Mouse (Mus musculus) kidney, adult 2 months (tissue): Measurements from ENCODE around the gene Cobl. TPM values are rescaled to one million over a fixed set of nuclear protein-coding genes. Genes with fewer than 3 reads are reported as not detected.

Source experiments
- DNase-seq: peaks from one replicate; pipeline ENCODE4 v3.0.0; 2021
- H3K27ac ChIP-seq: fragments of 200-500 bp; 2 replicates; pipeline ENCODE4 v1.5.1; 2012; ENCODE audit warnings: low read depth, low read length, control low read depth, inconsistent platforms; ENCODE audit not compliant: insufficient read depth
- H3K27me3 ChIP-seq: fragments of 200-500 bp; replicated peaks from 2 replicates; pipeline ENCODE4 v1.6.1; 2012; ENCODE audit warnings: mild to moderate bottlenecking, moderate library complexity, low read length, inconsistent platforms; ENCODE audit not compliant: control insufficient read depth, insufficient read depth
- H3K36me3 ChIP-seq: fragments of 200-500 bp; 2 replicates; pipeline ENCODE4 v1.6.1; 2012; ENCODE audit warnings: mild to moderate bottlenecking, moderate library complexity, low read length, inconsistent platforms; ENCODE audit not compliant: control insufficient read depth, insufficient read depth
- H3K4me1 ChIP-seq: fragments of 200-500 bp; 2 replicates; pipeline ENCODE4 v1.6.1; 2011; ENCODE audit warnings: low read length; ENCODE audit not compliant: control insufficient read depth, insufficient read depth
- H3K4me3 ChIP-seq: fragments of 200-500 bp; 2 replicates; pipeline ENCODE4 v1.5.1; 2011; ENCODE audit warnings: mild to moderate bottlenecking, low read depth, low read length, control low read depth; ENCODE audit not compliant: insufficient read depth
- CTCF ChIP-seq: fragments of 200-500 bp; conservative IDR thresholded peaks from 2 replicates; pipeline ENCODE4 v1.5.1; 2011; ENCODE audit warnings: low read depth, mild to moderate bottlenecking, control low read depth, low read length, moderate library complexity, mixed read lengths; ENCODE audit not compliant: insufficient read depth, insufficient read length
- POLR2A ChIP-seq: fragments of 200-500 bp; IDR thresholded peaks from one replicate; pipeline ENCODE4 v1.6.1; 2011; ENCODE audit warnings: low read depth, low read length, control low read depth
- WGBS: fragments of 180-500 bp; shearing (Covaris S2); methylation state at CpG from one replicate; pipeline ENCODE4 v1.1.7; 2018; 5-methylcytosine and 5-hydroxymethylcytosine counted together
- polyA plus RNA-seq: library from polyadenylated mRNA; depleted of rRNA; stranded (reverse); fragments of >200 nt; gene quantifications from 2 replicates; pipeline ENCODE4 v1.2.3, GENCODE M21; 2012

Cobl gene
- polyA plus RNA-seq, 1 experiment = 18.0 TPM

DNA sequence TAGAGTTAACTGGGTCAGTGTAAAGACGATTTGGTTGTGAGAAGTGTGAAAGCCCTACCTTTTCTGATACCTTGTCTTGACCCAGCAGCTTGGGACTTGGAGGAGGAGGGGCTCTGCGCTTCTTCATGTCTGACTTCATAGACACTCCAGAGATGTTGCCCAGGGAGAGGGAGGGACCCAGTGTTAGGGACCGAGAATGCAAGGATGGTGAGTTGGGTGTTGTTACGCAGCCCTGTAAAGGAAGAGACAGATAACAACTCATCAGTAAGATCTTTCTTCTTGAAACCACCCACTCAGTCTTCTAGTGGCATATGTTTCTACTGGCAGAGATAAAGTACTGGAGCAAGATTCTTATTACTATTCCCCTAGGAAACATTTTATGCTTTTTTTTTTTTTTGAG is 121.1 kb downstream of the Cobl start:
- TF ChIP-seq POLR2A (no peak), CTCF (no peak)
- Histone ChIP-seq H3K4me1 (no peaks in the 10 kb centered on the region), H3K27me3 (no peaks in the 10 kb centered on the region), H3K36me3 (no peaks in the 10 kb centered on the region), H3K27ac (no peak overlapping the region), H3K4me3 (no peak overlapping the region)
- 85% methylated on average over 4 of the region's 4 CpGs for WGBS
- no peak for DNase-seq

DNA sequence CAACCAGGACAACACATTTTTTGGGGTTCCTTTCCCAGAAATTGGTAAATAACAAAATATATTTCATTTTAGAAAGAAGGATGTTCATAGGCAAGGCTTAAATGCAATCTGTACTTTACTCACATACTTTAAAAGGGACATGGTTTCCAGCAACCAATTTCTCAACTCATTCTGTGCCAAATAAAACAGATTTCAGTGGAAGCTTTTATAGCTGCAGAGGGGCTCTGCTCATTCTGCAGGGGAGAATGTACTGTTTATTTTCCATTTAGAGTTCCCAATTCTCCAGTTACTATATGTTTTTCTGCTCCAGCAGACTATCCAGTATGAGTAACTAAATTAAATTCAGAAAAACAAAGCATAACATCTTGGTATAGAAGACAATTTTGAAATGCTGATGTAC is 124.1 kb downstream of the Cobl start:
- Histone ChIP-seq H3K4me3 (no peak overlapping the region), H3K27ac (no peak overlapping the region), H3K4me1 (peaks cover 4% of the 10 kb centered on the region; the same call in 1 of the 2 replicates), H3K36me3 (no peaks in the 10 kb centered on the region), H3K27me3 (no peaks in the 10 kb centered on the region)
- no peak for TF ChIP-seq POLR2A
- TF ChIP-seq CTCF = no peak
- no peak for DNase-seq

DNA sequence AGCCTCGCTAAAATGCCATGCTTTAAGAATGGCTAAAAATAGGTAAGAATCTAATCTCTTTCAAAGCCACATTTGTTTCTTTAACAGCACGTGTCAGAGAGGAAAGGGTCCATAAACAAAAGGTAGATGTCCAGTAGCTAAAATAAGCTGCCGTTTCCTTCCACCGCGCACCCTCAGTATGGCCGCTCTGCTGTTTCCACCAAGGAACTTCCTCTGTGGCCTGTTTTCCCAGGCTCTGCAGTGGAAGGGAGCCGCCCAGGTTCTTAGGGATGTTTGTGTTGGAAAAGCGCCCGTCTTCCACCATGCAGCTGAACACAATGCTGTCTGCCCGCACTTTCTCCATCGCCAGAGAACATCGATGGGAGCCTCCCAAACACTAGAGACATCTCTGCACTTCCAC is 128.6 kb downstream of the Cobl start:
- Histone ChIP-seq H3K36me3 (no peaks in the 10 kb centered on the region), H3K4me3 (no peak overlapping the region), H3K27ac (peak overlapping the region; percentile 58), H3K27me3 (no peaks in the 10 kb centered on the region), H3K4me1 (peaks cover 4% of the 10 kb centered on the region; the same call in 1 of the 2 replicates)
- DNase-seq = peak; percentile 89
- WGBS = 47% methylated on average over 12 of the region's 12 CpGs
- TF ChIP-seq CTCF (no peak), POLR2A (no peak)

DNA sequence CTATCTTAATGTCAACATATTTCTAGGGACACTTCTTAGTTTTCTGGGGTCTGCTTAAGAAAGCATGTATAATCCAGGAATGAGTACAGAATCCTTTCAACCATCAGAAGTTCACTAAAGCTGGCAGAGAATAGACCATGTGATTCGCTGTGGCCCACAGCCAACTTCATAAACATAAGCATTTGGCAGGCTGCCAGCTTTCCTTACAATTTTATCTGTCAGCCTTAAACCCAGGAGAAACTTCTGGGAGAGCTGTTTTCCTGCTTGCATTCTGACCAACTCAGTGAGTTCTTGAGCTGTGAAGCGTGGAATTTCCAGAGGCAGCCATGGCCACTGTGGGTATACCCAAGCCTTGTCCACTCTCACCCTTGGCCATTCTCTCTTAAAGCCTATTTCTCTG is 132.8 kb downstream of the Cobl start:
- no peak overlapping the region for H3K27ac ChIP-seq
- no peaks in the 10 kb centered on the region for H3K36me3 ChIP-seq
- no peak overlapping the region for H3K4me3 ChIP-seq
- no peaks in the 10 kb centered on the region for H3K4me1 ChIP-seq
- 27% methylated on average over 2 of the region's 2 CpGs for WGBS
- DNase-seq = peak; percentile 67
- H3K27me3 ChIP-seq = no peaks in the 10 kb centered on the region
- TF ChIP-seq POLR2A (no peak), CTCF (no peak)

- DNase-seq = no peak
- 67% methylated on average over 1 of the region's 1 CpGs for WGBS
Measured at GRCm38 (mm10) chr11:12321445-12321844, 143.3 kb downstream of the Cobl start.

DNA sequence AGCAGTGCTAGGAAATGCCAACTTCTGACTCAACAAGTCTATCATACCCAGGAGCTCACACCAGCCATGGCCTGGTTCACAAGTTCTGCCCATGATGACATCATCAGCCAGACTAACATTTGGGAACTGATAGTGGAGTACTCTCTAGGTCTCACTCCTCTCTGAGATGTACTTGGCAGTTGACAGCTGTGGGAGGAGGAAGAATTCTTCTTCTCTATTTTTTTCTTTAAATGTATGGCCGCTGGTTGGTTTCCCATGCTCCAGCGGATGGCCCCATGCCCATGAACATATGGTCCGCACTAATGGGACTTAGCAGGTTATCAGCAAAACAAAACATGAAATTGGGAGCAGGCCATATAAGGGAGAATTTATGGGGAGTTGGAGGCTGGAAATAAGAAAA is 145.4 kb downstream of the Cobl start:
- 94% methylated on average over 3 of the region's 3 CpGs for WGBS
- Histone ChIP-seq H3K27ac (no peak overlapping the region), H3K36me3 (no peaks in the 10 kb centered on the region), H3K4me1 (no peaks in the 10 kb centered on the region), H3K4me3 (no peak overlapping the region), H3K27me3 (no peaks in the 10 kb centered on the region)
- no peak for DNase-seq
- TF ChIP-seq POLR2A = no peak
- no peak for TF ChIP-seq CTCF

More at GRCm38 (mm10) chr11:12321445-12321844, 143.3 kb downstream of the Cobl start:
- H3K27me3 ChIP-seq = no peaks in the 10 kb centered on the region
- H3K4me1 ChIP-seq = peaks cover 6% of the 10 kb centered on the region; the same call in 1 of the 2 replicates
- TF ChIP-seq POLR2A = no peak
- TF ChIP-seq CTCF = no peak
- no peak overlapping the region for H3K4me3 ChIP-seq
- H3K27ac ChIP-seq = no peak overlapping the region
- H3K36me3 ChIP-seq = no peaks in the 10 kb centered on the region

- TF ChIP-seq POLR2A (no peak), CTCF (no peak)
- no peaks in the 10 kb centered on the region for H3K36me3 ChIP-seq
- H3K27me3 ChIP-seq = no peaks in the 10 kb centered on the region
- DNase-seq = peak; percentile 44
- no peak overlapping the region for H3K4me3 ChIP-seq
- no peaks in the 10 kb centered on the region for H3K4me1 ChIP-seq
- H3K27ac ChIP-seq = peak overlapping the region; percentile 56
- 68% methylated on average over 3 of the region's 3 CpGs for WGBS
Measured at GRCm38 (mm10) chr11:12315670-12316069, 149.1 kb downstream of the Cobl start.
